Mouse (Mus musculus) kidney, embryonic 15.5 days (tissue): ENCODE results near the gene Nsun2. TPM values are rescaled to one million over a fixed set of nuclear protein-coding genes. Genes with fewer than 3 reads are reported as not detected.

Experiments
- polyA plus RNA-seq: library from polyadenylated mRNA; unstranded; fragments of >200 nt; fragmentation: Nextera tagmentation; extraction: Ambion mirVana; gene quantifications from 2 replicates; pipeline ENCODE4 v1.2.1, GENCODE M21; 2015

The Nsun2 gene
- polyA plus RNA-seq, 1 experiment from 2014 or later = 130 TPM

Other genes with a start within 250 kb of the Nsun2 start
- gene Tent4a, start 871 bp downstream of the Nsun2 start, polyA plus RNA-seq = 5.1 and 5.5 TPM in 2 replicates
- gene Srd5a1, start 77.7 kb downstream of the Nsun2 start, polyA plus RNA-seq = 22.9 and 26.5 TPM in 2 replicates
- 0.51 and 0.72 TPM in 2 replicates for gene Ube2ql1, start 206.1 kb downstream of the Nsun2 start, polyA plus RNA-seq